Mouse (Mus musculus) forebrain, postnatal 0 days (tissue): ENCODE results near the gene Sema4d. TPM values are rescaled to one million over a fixed set of nuclear protein-coding genes. Genes with fewer than 3 reads are reported as not detected.
"Not testable (repeated sequence)": the region's sequence is repeated elsewhere in the genome, so short reads cannot be mapped to it uniquely, and the experiment has no call there.

ENCODE experiments used
- ATAC-seq: fragments of 200-750 bp; cut with Nextera tagmentation; 2 replicates; pipeline ENCODE4 v1.8.0; 2017; ENCODE audit warnings: mild to moderate bottlenecking, moderate library complexity
- DNase-seq: peaks from one replicate; pipeline ENCODE4 v3.0.0-alpha.2; 2015
- H3K27ac ChIP-seq: fragments of 300-500 bp; sonication (generic); 2 replicates; pipeline ENCODE4 v1.5.1; 2014; ENCODE audit warnings: low read depth, mild to moderate bottlenecking, antibody characterized with exemption, low read length, moderate library complexity, mixed read lengths
- H3K27me3 ChIP-seq: fragments of 300-500 bp; sonication (generic); 2 replicates; pipeline ENCODE4 v1.6.1; 2014; ENCODE audit warnings: mild to moderate bottlenecking, low read length, mixed read lengths; ENCODE audit not compliant: insufficient read depth
- H3K36me3 ChIP-seq: fragments of 300-500 bp; sonication (generic); 2 replicates; pipeline ENCODE4 v1.6.1; 2014; ENCODE audit warnings: mild to moderate bottlenecking, moderate library complexity; ENCODE audit not compliant: insufficient read depth
- H3K4me1 ChIP-seq: fragments of 300-500 bp; sonication (generic); 2 replicates; pipeline ENCODE4 v1.6.1; 2014; ENCODE audit warnings: antibody characterized with exemption; ENCODE audit not compliant: insufficient read depth
- H3K4me2 ChIP-seq: fragments of 300-500 bp; sonication (generic); 2 replicates; pipeline ENCODE4 v1.6.1; 2014; ENCODE audit warnings: low read depth, mild to moderate bottlenecking, moderate library complexity
- H3K4me3 ChIP-seq: fragments of 300-500 bp; sonication (generic); 2 replicates; pipeline ENCODE4 v1.5.1; 2014; ENCODE audit warnings: low read depth, low read length, mixed read lengths
- H3K9ac ChIP-seq: fragments of 300-500 bp; sonication (generic); 2 replicates; pipeline ENCODE4 v1.6.1; 2014; ENCODE audit warnings: mild to moderate bottlenecking
- H3K9me3 ChIP-seq: fragments of 300-500 bp; sonication (generic); 2 replicates; pipeline ENCODE4 v1.6.1; 2016; ENCODE audit warnings: low read length
- CTCF ChIP-seq: sonication (generic); IDR thresholded peaks from 2 replicates; pipeline ENCODE4 v1.5.1; 2016; ENCODE audit warnings: antibody characterized with exemption, control low read depth, low read depth
- WGBS: fragments of 180-500 bp; shearing (Covaris S2); extraction: QIAGEN DNeasy Blood & Tissue Kit; methylation state at CpG from one replicate; pipeline ENCODE4 v1.1.7; 2014; 5-methylcytosine and 5-hydroxymethylcytosine counted together
- polyA plus RNA-seq: library from polyadenylated mRNA; unstranded; fragments of >200 nt; fragmentation: Nextera tagmentation; extraction: Ambion mirVana; gene quantifications from 2 replicates; pipeline ENCODE4 v1.2.1, GENCODE M21; 2015
- total RNA-seq: library from RNA; depleted of rRNA; stranded (reverse); fragments of >200 nt; gene quantifications from 2 replicates; pipeline ENCODE4 v1.2.3, GENCODE M21; 2014

Gene Sema4d
- total and polyA plus RNA-seq, 2 experiments from 2014 or later: 14.2 to 16.5 TPM

DNA sequence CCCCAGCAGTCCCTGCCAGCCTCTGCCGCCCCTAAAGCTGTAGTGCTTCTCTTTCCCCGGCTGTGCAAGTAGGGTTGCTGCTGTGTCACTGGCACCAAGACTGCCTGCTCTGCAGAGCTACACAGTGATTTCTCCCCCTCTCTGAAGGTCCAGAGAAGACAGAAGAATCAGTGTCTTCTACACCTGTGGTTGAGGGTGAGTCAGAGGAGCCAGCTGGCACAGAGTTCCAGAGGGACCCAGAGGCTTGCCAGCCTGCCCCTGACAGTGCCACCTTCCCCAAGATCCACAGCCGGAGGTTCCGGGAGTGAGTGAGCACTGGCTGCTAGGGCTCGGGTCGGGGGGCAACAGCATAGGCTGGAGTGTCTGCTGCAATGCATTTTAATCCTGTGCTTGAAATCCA is 114.9 kb downstream of the Sema4d start:
- Histone ChIP-seq H3K4me2 (no peak overlapping the region), H3K4me3 (no peak overlapping the region), H3K36me3 (peaks cover 91% of the 10 kb centered on the region), H3K4me1 (no peaks in the 10 kb centered on the region), H3K9me3 (no peaks in the 10 kb centered on the region), H3K9ac (no peak overlapping the region), H3K27ac (no peak overlapping the region), H3K27me3 (no peaks in the 10 kb centered on the region)
- no peak for ATAC-seq
- 90% methylated on average over 6 of the region's 6 CpGs for WGBS
- no peak for DNase-seq
- no peak for TF ChIP-seq CTCF

DNA sequence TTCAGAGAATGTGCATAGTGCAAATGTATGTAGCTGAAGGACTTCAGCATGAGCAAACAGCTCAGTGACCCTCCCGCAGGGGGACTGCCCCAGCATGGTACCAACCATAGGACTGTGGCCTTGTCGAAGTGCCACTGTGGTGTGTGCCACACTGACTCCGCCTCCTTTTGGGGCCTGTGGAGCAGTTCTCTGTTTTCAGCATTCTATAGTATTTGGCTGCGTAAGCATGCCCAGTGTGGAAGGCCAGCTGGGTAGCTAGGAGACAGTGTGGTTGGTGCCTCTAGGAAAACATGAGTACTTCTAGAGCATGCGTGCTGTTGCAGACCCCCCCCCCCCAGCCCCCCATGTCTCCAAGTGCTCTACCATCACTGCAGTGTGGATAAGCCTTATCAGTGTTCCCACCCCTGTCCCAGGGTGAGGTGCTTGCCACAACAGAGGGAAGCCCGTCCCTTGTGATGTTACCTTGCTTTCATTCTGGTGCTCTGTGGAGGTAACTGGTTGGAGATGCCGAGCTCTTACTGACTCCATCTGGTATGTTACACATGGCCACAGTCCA is 115.8 kb downstream of the Sema4d start:
- 0 out of 2 replicates have a peak, but pooled peaks have one; percentile 27 for ATAC-seq
- no peak overlapping the region for H3K4me3 ChIP-seq
- no peak overlapping the region for H3K27ac ChIP-seq
- no peak for DNase-seq
- H3K9me3 ChIP-seq: no peaks in the 10 kb centered on the region
- WGBS: 84% methylated on average over 7 of the region's 7 CpGs
- peaks cover 88% of the 10 kb centered on the region for H3K36me3 ChIP-seq
- H3K4me1 ChIP-seq: no peaks in the 10 kb centered on the region
- no peaks in the 10 kb centered on the region for H3K27me3 ChIP-seq
- no peak overlapping the region for H3K9ac ChIP-seq
- TF ChIP-seq CTCF: no peak
- H3K4me2 ChIP-seq: no peak overlapping the region

DNA sequence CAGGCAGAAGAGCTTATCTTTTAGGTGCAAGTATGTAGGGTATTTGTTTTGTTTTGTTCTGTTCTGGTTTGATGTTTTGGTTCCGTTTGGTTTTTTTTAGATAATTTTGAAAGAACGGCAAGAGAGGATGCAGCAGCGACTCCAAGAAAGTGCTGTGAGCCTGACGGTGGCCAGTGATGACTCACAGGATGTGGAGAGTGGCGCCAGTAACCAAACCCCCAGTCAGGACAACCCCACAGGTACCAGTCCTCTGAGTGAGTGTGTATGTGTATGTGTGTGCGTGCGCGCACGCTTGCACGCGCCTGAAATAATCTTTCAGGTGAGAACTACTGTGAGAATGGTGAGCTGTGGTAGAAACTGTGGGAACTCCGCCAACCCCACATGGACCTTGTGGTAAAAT is 116.5 kb downstream of the Sema4d start:
- Histone ChIP-seq H3K9ac (no peak overlapping the region), H3K36me3 (peaks cover 82% of the 10 kb centered on the region), H3K27me3 (no peaks in the 10 kb centered on the region), H3K9me3 (no peaks in the 10 kb centered on the region), H3K27ac (no peak overlapping the region), H3K4me3 (no peak overlapping the region), H3K4me2 (no peak overlapping the region), H3K4me1 (no peaks in the 10 kb centered on the region)
- 98% methylated on average over 12 of the region's 12 CpGs for WGBS
- TF ChIP-seq CTCF: no peak
- ATAC-seq (no peak), DNase-seq (no peak)

GRCm38 (mm10) chr13:51676641-51677040 is 116.9 kb downstream of the Sema4d start:
- Histone ChIP-seq H3K4me1 (no peaks in the 10 kb centered on the region), H3K9ac (no peak overlapping the region), H3K9me3 (no peaks in the 10 kb centered on the region), H3K4me2 (no peak overlapping the region), H3K4me3 (no peak overlapping the region), H3K36me3 (peaks cover 78% of the 10 kb centered on the region), H3K27me3 (no peaks in the 10 kb centered on the region), H3K27ac (no peak overlapping the region)
- WGBS: 73% methylated on average over 4 of the region's 4 CpGs
- TF ChIP-seq CTCF: no peak
- DNase-seq (no peak), ATAC-seq (no peak)

DNA sequence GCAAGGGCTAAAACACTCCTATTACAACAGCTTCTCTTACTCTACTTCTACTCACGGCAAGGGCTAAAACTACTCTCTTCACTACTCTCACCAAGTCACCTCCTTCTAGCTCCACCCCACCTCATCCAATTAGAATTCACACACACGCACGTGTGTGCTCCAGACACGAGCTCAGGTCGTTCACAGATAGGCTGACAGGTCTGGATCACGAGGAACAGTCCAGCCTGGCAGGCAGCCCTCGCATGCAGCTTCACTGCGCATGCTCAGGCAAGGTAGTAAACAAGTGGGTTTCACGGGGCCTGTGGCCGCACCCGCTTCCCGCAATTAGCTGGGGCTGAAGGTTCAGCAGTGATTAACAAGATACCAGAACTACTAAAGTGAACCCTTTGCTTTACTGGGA is 125.4 kb downstream of the Sema4d start:
- 93% methylated on average over 12 of the region's 12 CpGs for WGBS
- not testable (repeated sequence) for H3K4me1 ChIP-seq, H3K4me3 ChIP-seq, DNase-seq, H3K27ac ChIP-seq, H3K9ac ChIP-seq, H3K4me2 ChIP-seq, ATAC-seq, H3K27me3 ChIP-seq, H3K9me3 ChIP-seq
- peaks cover 67% of the 10 kb centered on the region for H3K36me3 ChIP-seq

GRCm38 (mm10) chr13:51663561-51663960 is 130.0 kb downstream of the Sema4d start:
- no peak for ATAC-seq
- TF ChIP-seq CTCF: no peak
- peaks cover 82% of the 10 kb centered on the region for H3K36me3 ChIP-seq
- no peaks in the 10 kb centered on the region for H3K27me3 ChIP-seq
- no peaks in the 10 kb centered on the region for H3K4me1 ChIP-seq
- DNase-seq: no peak
- no peak overlapping the region for H3K27ac ChIP-seq
- no peak overlapping the region for H3K4me2 ChIP-seq
- H3K9ac ChIP-seq: no peak overlapping the region
- 87% methylated on average over 2 of the region's 2 CpGs for WGBS
- no peaks in the 10 kb centered on the region for H3K9me3 ChIP-seq
- H3K4me3 ChIP-seq: no peak overlapping the region

DNA sequence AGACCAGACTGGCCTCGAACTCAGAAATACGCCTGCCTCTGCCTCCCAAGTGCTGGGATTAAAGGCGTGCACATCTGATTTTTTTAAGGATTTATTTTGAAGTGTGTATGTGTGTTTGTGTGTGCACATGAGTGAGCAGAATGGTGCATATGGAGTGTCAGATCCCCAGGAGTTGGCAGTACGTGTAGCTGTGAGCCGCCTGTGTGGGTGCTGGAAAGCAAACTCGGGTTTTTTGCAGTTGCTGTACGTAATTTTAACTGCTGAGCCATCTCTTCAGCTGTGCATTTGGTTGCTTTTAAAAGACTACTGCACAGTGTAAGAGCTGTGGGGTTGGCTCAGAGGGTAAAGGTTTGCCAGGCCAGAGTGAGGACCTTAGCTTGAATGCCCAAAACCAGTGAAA is 134.0 kb downstream of the Sema4d start:
- TF ChIP-seq CTCF: no peak
- H3K9ac ChIP-seq: no peak overlapping the region
- H3K9me3 ChIP-seq: no peaks in the 10 kb centered on the region
- no peak overlapping the region for H3K4me2 ChIP-seq
- no peak overlapping the region for H3K4me3 ChIP-seq
- ATAC-seq (no peak), DNase-seq (no peak)
- H3K4me1 ChIP-seq: no peaks in the 10 kb centered on the region
- no peak overlapping the region for H3K27ac ChIP-seq
- H3K36me3 ChIP-seq: peaks cover 81% of the 10 kb centered on the region
- no peaks in the 10 kb centered on the region for H3K27me3 ChIP-seq
- WGBS: 86% methylated on average over 7 of the region's 7 CpGs
